Mouse (Mus musculus) adrenal gland, adult (tissue): ENCODE measurements around the gene Gm14399.
"Not testable (repeated sequence)": the region's sequence is repeated elsewhere in the genome, so short reads cannot be mapped to it uniquely, and the experiment has no call there.

Source experiments
- DNase-seq, 2 experiments: peaks; one replicate each; pipeline ENCODE4 v3.0.0; 2022 to 2023; ENCODE audit warnings: low spot score in 1 of 2; ENCODE audit not compliant: inconsistent age in 2 of 2

Gene Gm14399

GRCm38 (mm10) chr2:175141993-175142295 lies at the start of gene Gm14399:
Gene Gm14399, minus strand, starts transcription at chr2:175142012.
- not testable (repeated sequence) for DNase-seq

- not testable (repeated sequence) for DNase-seq
These were observed 37.2 kb upstream of the Gm14399 start for GRCm38 (mm10) chr2:175179008-175179407.

GRCm38 (mm10) chr2:175176312-175176711 lies 34.5 kb upstream of the Gm14399 start:
- no peak for DNase-seq

- not testable (repeated sequence) for DNase-seq
These were observed 33.8 kb upstream of the Gm14399 start, which contains the start of gene Gm14443 for GRCm38 (mm10) chr2:175175401-175176180. Gene Gm14443, minus strand, starts transcription at chr2:175175871.

- peak in 1 of 2 experiments; percentile 59 for DNase-seq
These were observed 32.2 kb upstream of the Gm14399 start for GRCm38 (mm10) chr2:175174058-175174457.

- not testable (repeated sequence) for DNase-seq
These were observed 31.2 kb upstream of the Gm14399 start for GRCm38 (mm10) chr2:175172906-175173595.

- DNase-seq, result no peak
These were observed 30.3 kb upstream of the Gm14399 start for GRCm38 (mm10) chr2:175172123-175172522.

- DNase-seq, result not testable (repeated sequence)
These were observed 25.1 kb upstream of the Gm14399 start for GRCm38 (mm10) chr2:175166870-175167269.

GRCm38 (mm10) chr2:175165110-175165509 lies 23.3 kb upstream of the Gm14399 start:
- DNase-seq, result not testable (repeated sequence)

- DNase-seq, result not testable (repeated sequence)
These were observed 19.6 kb upstream of the Gm14399 start for GRCm38 (mm10) chr2:175161438-175161837.

- no peak for DNase-seq
These were observed 16.8 kb upstream of the Gm14399 start for GRCm38 (mm10) chr2:175158642-175159041.

- DNase-seq, result no peak
These were observed 14.9 kb upstream of the Gm14399 start for GRCm38 (mm10) chr2:175156696-175157095.

- DNase-seq, result peak; percentile 53 to 91
These were observed 457 bp downstream of the Gm14399 start for GRCm38 (mm10) chr2:175141118-175141992.

- DNase-seq, result peak in 1 of 2 experiments; percentile 58
These were observed 1.2 kb downstream of the Gm14399 start for GRCm38 (mm10) chr2:175140624-175141023.
